Mouse (Mus musculus) hindbrain, embryonic 12.5 days (tissue): ENCODE measurements around the gene Adh6a. TPM values are rescaled to one million over a fixed set of nuclear protein-coding genes. Genes with fewer than 3 reads are reported as not detected.

ENCODE experiments used
- ATAC-seq: fragments of 200-750 bp; cut with Nextera tagmentation; 2 replicates; pipeline ENCODE4 v1.8.0; 2017; ENCODE audit warnings: moderate TSS enrichment; ENCODE audit not compliant: low FRiP score
- H3K27ac ChIP-seq: fragments of 300-500 bp; sonication (generic); 2 replicates; pipeline ENCODE4 v1.5.1; 2016; ENCODE audit warnings: mild to moderate bottlenecking
- H3K27me3 ChIP-seq: fragments of 300-500 bp; sonication (generic); 2 replicates; pipeline ENCODE4 v1.6.1; 2016; ENCODE audit warnings: mild to moderate bottlenecking
- H3K36me3 ChIP-seq: fragments of 300-500 bp; sonication (generic); 2 replicates; pipeline ENCODE4 v1.6.1; 2016; ENCODE audit warnings: mild to moderate bottlenecking
- H3K4me1 ChIP-seq: fragments of 300-500 bp; sonication (generic); 2 replicates; pipeline ENCODE4 v1.6.1; 2016
- H3K4me2 ChIP-seq: fragments of 300-500 bp; sonication (generic); replicated peaks from 2 replicates; pipeline ENCODE4 v1.6.1; 2016; ENCODE audit warnings: mild to moderate bottlenecking
- H3K4me3 ChIP-seq: fragments of 300-500 bp; sonication (generic); 2 replicates; pipeline ENCODE4 v1.5.1; 2016; ENCODE audit warnings: mild to moderate bottlenecking
- H3K9ac ChIP-seq: fragments of 300-500 bp; sonication (generic); 2 replicates; pipeline ENCODE4 v1.6.1; 2016; ENCODE audit warnings: mild to moderate bottlenecking, moderate library complexity
- H3K9me3 ChIP-seq: fragments of 300-500 bp; sonication (generic); replicated peaks from 2 replicates; pipeline ENCODE4 v1.6.1; 2016; ENCODE audit warnings: mild to moderate bottlenecking
- WGBS: fragments of 180-500 bp; shearing (Covaris S2); methylation state at CpG from one replicate; pipeline ENCODE4 v1.1.7; 2016; 5-methylcytosine and 5-hydroxymethylcytosine counted together
- polyA plus RNA-seq: library from polyadenylated mRNA; unstranded; fragments of >200 nt; fragmentation: Nextera tagmentation; extraction: Ambion mirVana; gene quantifications from 2 replicates; pipeline ENCODE4 v1.2.1, GENCODE M21; 2016

Gene Adh6a
- polyA plus RNA-seq, 1 experiment from 2014 or later = not detected

- no peak for ATAC-seq
- H3K4me1 ChIP-seq = no peaks in the 10 kb centered on the region
- 94% methylated on average over 9 of the region's 9 CpGs for WGBS
- no peak overlapping the region for H3K27ac ChIP-seq
- no peak overlapping the region for H3K4me2 ChIP-seq
- no peaks in the 10 kb centered on the region for H3K27me3 ChIP-seq
- H3K36me3 ChIP-seq = no peaks in the 10 kb centered on the region
- H3K9me3 ChIP-seq = peaks cover 15% of the 10 kb centered on the region
- no peak overlapping the region for H3K9ac ChIP-seq
- H3K4me3 ChIP-seq = no peak overlapping the region
Observed at GRCm38 (mm10) chr3:138300130-138300529, 13.0 kb upstream of the Adh6a start.

DNA sequence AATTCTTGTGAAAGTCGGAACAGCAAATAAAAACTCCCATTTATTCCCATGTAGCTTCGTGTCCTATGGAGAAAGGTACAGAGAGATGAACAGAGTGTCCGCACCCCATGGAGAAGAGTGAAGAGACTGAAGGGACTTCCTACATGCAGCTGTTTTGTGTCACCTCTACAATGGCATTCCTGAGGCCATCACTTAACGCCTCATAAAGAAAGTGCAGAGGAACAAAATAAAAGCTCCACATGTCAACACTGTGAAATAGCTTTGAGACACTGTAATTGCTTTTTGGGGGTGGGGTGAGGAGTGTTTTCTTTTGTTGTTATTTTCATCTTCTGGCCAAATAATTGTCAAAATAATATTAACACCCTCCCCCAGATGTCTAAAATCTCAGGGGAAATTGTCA lies 10.4 kb upstream of the Adh6a start:
- no peaks in the 10 kb centered on the region for H3K27me3 ChIP-seq
- H3K36me3 ChIP-seq = no peaks in the 10 kb centered on the region
- WGBS = 39% methylated on average over 4 of the region's 4 CpGs
- H3K4me2 ChIP-seq = no peak overlapping the region
- no peak overlapping the region for H3K9ac ChIP-seq
- peaks cover 14% of the 10 kb centered on the region for H3K9me3 ChIP-seq
- no peaks in the 10 kb centered on the region for H3K4me1 ChIP-seq
- ATAC-seq = no peak
- no peak overlapping the region for H3K27ac ChIP-seq
- H3K4me3 ChIP-seq = no peak overlapping the region

- Histone ChIP-seq H3K9me3 (0 out of 2 replicates have a peak, but pooled peaks cover 1% of the 10 kb centered on the region), H3K4me2 (no peak overlapping the region), H3K9ac (no peak overlapping the region), H3K27ac (no peak overlapping the region), H3K27me3 (no peaks in the 10 kb centered on the region), H3K4me1 (no peaks in the 10 kb centered on the region), H3K4me3 (no peak overlapping the region), H3K36me3 (no peaks in the 10 kb centered on the region)
- WGBS = 87% methylated on average over 6 of the region's 6 CpGs
- ATAC-seq = no peak
Observed at GRCm38 (mm10) chr3:138303771-138304488, 9.2 kb upstream of the Adh6a start.

- H3K9ac ChIP-seq = no peak overlapping the region
- H3K36me3 ChIP-seq = no peaks in the 10 kb centered on the region
- no peaks in the 10 kb centered on the region for H3K4me1 ChIP-seq
- no peak overlapping the region for H3K4me2 ChIP-seq
- H3K4me3 ChIP-seq = no peak overlapping the region
- H3K27ac ChIP-seq = no peak overlapping the region
- H3K9me3 ChIP-seq = no peaks in the 10 kb centered on the region
- 46% methylated on average over 4 of the region's 4 CpGs for WGBS
- no peaks in the 10 kb centered on the region for H3K27me3 ChIP-seq
- no peak for ATAC-seq
Observed at GRCm38 (mm10) chr3:138304489-138304871, 8.6 kb upstream of the Adh6a start.

GRCm38 (mm10) chr3:138305486-138306289 lies 7.4 kb upstream of the Adh6a start:
- Histone ChIP-seq H3K4me3 (no peak overlapping the region), H3K9ac (no peak overlapping the region), H3K36me3 (no peaks in the 10 kb centered on the region), H3K4me2 (no peak overlapping the region), H3K9me3 (no peaks in the 10 kb centered on the region), H3K27me3 (no peaks in the 10 kb centered on the region), H3K4me1 (no peaks in the 10 kb centered on the region), H3K27ac (no peak overlapping the region)
- 67% methylated on average over 10 of the region's 10 CpGs for WGBS
- ATAC-seq = no peak

DNA sequence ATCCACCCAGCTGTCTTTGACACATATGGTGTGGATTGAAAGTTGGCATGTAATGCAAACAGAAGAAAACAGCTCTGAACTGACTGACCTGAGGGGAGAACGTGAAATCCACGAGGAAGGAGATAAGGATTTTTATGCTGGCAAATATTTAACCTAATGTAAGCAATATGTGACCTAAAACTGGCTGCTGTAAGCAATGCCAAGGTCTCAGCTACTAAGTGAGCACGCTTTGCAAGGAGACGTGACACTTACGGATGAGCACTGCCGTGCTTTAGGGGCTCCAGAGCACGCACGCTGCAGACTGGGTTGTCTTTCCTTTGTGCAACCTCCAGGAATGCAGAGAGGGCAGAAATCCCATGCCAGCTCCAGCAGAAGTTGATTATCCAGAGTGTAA lies 6.8 kb upstream of the Adh6a start:
- WGBS = 46% methylated on average over 8 of the region's 8 CpGs
- Histone ChIP-seq H3K27ac (no peak overlapping the region), H3K4me3 (no peak overlapping the region), H3K9me3 (no peaks in the 10 kb centered on the region), H3K27me3 (no peaks in the 10 kb centered on the region), H3K4me1 (no peaks in the 10 kb centered on the region), H3K9ac (no peak overlapping the region), H3K4me2 (no peak overlapping the region), H3K36me3 (no peaks in the 10 kb centered on the region)
- no peak for ATAC-seq

DNA sequence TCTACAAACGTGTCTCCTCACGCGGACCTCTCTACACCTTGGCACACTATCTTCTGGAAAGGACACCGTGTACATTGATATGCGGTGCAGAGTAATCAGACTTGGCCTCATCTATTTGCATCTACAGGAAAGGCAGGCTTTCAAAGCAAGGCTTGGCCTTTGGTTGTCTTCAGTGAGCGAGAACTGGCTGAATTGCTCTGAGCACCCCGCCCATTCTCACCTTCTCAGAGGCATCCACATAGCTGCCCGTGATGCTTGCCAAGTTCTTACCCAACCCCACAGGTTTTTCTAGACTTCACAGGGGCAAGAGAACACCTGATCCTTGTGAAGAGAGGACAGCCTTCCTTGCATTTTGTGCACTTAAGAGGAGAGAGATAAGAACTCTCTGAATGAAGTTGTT lies 3.2 kb upstream of the Adh6a start:
- no peaks in the 10 kb centered on the region for H3K4me1 ChIP-seq
- no peak overlapping the region for H3K27ac ChIP-seq
- no peak overlapping the region for H3K4me3 ChIP-seq
- H3K27me3 ChIP-seq = no peaks in the 10 kb centered on the region
- H3K9me3 ChIP-seq = no peaks in the 10 kb centered on the region
- no peak overlapping the region for H3K4me2 ChIP-seq
- no peaks in the 10 kb centered on the region for H3K36me3 ChIP-seq
- ATAC-seq = no peak
- 93% methylated on average over 8 of the region's 8 CpGs for WGBS
- H3K9ac ChIP-seq = no peak overlapping the region

GRCm38 (mm10) chr3:138311015-138311414 lies 2.1 kb upstream of the Adh6a start:
- Histone ChIP-seq H3K9me3 (no peaks in the 10 kb centered on the region), H3K27ac (no peak overlapping the region), H3K4me1 (no peaks in the 10 kb centered on the region), H3K27me3 (no peaks in the 10 kb centered on the region), H3K9ac (no peak overlapping the region), H3K36me3 (no peaks in the 10 kb centered on the region), H3K4me3 (no peak overlapping the region), H3K4me2 (no peak overlapping the region)
- WGBS = 82% methylated on average over 6 of the region's 6 CpGs
- no peak for ATAC-seq

DNA sequence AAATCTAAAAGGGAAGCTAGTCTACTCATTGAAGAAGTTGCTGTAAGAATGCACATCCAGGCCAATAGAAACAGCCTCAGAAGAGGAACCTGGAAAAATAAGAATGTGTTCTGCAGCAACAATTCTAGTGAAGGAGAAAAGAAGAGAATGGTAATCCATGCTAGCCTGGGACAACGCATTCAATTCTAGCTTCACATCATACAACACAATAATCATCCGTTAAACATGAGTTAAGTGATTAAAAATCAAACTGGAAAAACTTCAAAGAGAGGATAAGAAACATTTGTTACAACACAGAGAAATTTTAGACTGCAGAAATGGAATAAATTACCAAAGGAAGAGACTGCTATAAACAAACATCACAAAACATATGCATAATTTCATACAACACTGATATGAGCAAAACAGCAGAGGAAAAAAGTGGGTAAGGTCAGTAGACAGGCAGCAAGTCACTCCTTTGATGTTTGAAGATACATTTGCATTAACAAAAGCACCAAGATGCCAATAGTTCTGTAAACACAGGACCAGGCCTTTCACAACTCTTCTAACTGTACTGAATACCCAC lies 3.9 kb downstream of the Adh6a start:
- no peak overlapping the region for H3K9ac ChIP-seq
- no peaks in the 10 kb centered on the region for H3K4me1 ChIP-seq
- no peaks in the 10 kb centered on the region for H3K36me3 ChIP-seq
- no peak overlapping the region for H3K4me2 ChIP-seq
- ATAC-seq = no peak
- 91% methylated on average over 2 of the region's 2 CpGs for WGBS
- H3K9me3 ChIP-seq = no peaks in the 10 kb centered on the region
- no peak overlapping the region for H3K27ac ChIP-seq
- H3K27me3 ChIP-seq = no peaks in the 10 kb centered on the region
- H3K4me3 ChIP-seq = no peak overlapping the region

DNA sequence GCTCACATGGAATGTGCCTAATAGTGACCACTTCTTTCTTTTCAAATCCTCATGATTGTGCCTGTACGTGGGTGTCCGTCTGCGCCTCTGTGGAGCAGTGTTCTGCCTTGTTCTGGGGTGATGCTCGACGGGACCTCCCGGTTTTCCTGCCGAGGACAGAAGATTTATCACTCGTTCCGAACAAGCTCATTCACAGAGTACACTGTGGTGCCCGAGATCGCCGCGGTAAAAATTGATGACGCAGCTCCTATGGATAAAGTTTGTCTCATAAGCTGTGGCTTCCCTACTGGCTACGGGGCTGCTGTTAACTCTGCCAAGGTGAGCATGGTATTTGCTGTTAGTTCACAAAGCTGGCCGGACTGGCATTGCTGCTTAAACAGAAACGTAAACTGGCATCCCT lies 11.9 kb downstream of the Adh6a start:
- 90% methylated on average over 17 of the region's 17 CpGs for WGBS
- Histone ChIP-seq H3K4me3 (no peak overlapping the region), H3K27ac (no peak overlapping the region), H3K9me3 (no peaks in the 10 kb centered on the region), H3K4me1 (no peaks in the 10 kb centered on the region), H3K9ac (no peak overlapping the region), H3K36me3 (no peaks in the 10 kb centered on the region), H3K27me3 (no peaks in the 10 kb centered on the region), H3K4me2 (no peak overlapping the region)
- no peak for ATAC-seq

DNA sequence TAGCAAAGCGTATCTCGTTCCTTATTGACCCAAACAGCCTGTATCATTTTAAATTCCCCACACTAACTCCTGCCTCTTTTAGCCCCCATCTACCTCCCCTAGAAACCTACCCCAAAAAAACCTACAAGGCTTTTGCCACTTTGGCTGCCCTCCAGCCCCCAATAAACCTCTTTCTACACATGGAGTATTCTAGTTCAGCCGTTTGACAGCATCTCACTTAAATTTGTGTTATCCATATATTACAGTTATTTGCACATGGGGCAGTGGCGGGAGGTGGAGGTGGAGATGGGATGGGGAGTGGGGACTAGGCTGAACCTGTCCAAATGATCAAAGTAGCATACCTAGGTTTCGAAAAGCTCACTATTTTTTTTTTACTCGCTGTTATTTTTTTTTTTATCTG lies 12.4 kb downstream of the Adh6a start:
- H3K9ac ChIP-seq = no peak overlapping the region
- H3K4me2 ChIP-seq = no peak overlapping the region
- no peaks in the 10 kb centered on the region for H3K9me3 ChIP-seq
- no peaks in the 10 kb centered on the region for H3K36me3 ChIP-seq
- H3K27me3 ChIP-seq = no peaks in the 10 kb centered on the region
- H3K4me1 ChIP-seq = no peaks in the 10 kb centered on the region
- WGBS = 94% methylated on average over 6 of the region's 6 CpGs
- H3K4me3 ChIP-seq = no peak overlapping the region
- no peak for ATAC-seq
- H3K27ac ChIP-seq = no peak overlapping the region

- Histone ChIP-seq H3K4me3 (no peak overlapping the region), H3K9me3 (no peaks in the 10 kb centered on the region), H3K9ac (no peak overlapping the region), H3K27ac (no peak overlapping the region), H3K4me1 (no peaks in the 10 kb centered on the region), H3K4me2 (no peak overlapping the region), H3K36me3 (no peaks in the 10 kb centered on the region), H3K27me3 (no peaks in the 10 kb centered on the region)
- no peak for ATAC-seq
- WGBS = 91% methylated on average over 8 of the region's 8 CpGs
Observed at GRCm38 (mm10) chr3:138333910-138334309, 20.8 kb downstream of the Adh6a start.
